Mouse (Mus musculus) fat pad, adult 2 months (tissue): Measurements from ENCODE around the gene 1810055G02Rik.
A peak's percentile ranks its signal among the peaks of the same experiment; 100 is the strongest.

Source experiments
- DNase-seq: peaks from one replicate; pipeline ENCODE4 v3.0.0-alpha.2; 2011; ENCODE audit warnings: low read depth, low spot score; ENCODE audit errors: extremely low read depth

Gene 1810055G02Rik

GRCm38 (mm10) chr19:3708078-3709012 is at the start of gene 1810055G02Rik:
Gene 1810055G02Rik, plus strand, starts transcription at chr19:3708293.
- DNase-seq, result peak; percentile 64

- no peak for DNase-seq
Measured at GRCm38 (mm10) chr19:3665510-3665909, 42.6 kb upstream of the 1810055G02Rik start.

- no peak for DNase-seq
Measured at GRCm38 (mm10) chr19:3666632-3667031, 41.5 kb upstream of the 1810055G02Rik start.

GRCm38 (mm10) chr19:3667155-3667895 is 40.8 kb upstream of the 1810055G02Rik start:
- no peak for DNase-seq

GRCm38 (mm10) chr19:3667979-3668378 is 40.1 kb upstream of the 1810055G02Rik start:
- DNase-seq, result no peak

GRCm38 (mm10) chr19:3668551-3668950 is 39.5 kb upstream of the 1810055G02Rik start:
- no peak for DNase-seq

GRCm38 (mm10) chr19:3669100-3669499 is 39.0 kb upstream of the 1810055G02Rik start:
- DNase-seq, result no peak

GRCm38 (mm10) chr19:3673149-3673548 is 34.9 kb upstream of the 1810055G02Rik start:
- no peak for DNase-seq

GRCm38 (mm10) chr19:3674122-3674855 is 33.8 kb upstream of the 1810055G02Rik start:
- DNase-seq, result no peak

GRCm38 (mm10) chr19:3680732-3681131 is 27.4 kb upstream of the 1810055G02Rik start:
- no peak for DNase-seq

GRCm38 (mm10) chr19:3681310-3681934 is 26.7 kb upstream of the 1810055G02Rik start:
- no peak for DNase-seq

- no peak for DNase-seq
Measured at GRCm38 (mm10) chr19:3684414-3684813, 23.7 kb upstream of the 1810055G02Rik start.

GRCm38 (mm10) chr19:3684957-3685580 is 23.0 kb upstream of the 1810055G02Rik start:
- no peak for DNase-seq

- no peak for DNase-seq
Measured at GRCm38 (mm10) chr19:3685611-3686214, 22.4 kb upstream of the 1810055G02Rik start.

GRCm38 (mm10) chr19:3686215-3686894 is 21.7 kb upstream of the 1810055G02Rik start, which contains the start of gene Lrp5:
Gene Lrp5, minus strand, starts transcription at chr19:3686564.
- no peak for DNase-seq

- no peak for DNase-seq
Measured at GRCm38 (mm10) chr19:3687676-3688171, 20.4 kb upstream of the 1810055G02Rik start.

GRCm38 (mm10) chr19:3691337-3691736 is 16.8 kb upstream of the 1810055G02Rik start:
- no peak for DNase-seq

GRCm38 (mm10) chr19:3692414-3693145 is 15.5 kb upstream of the 1810055G02Rik start:
- no peak for DNase-seq
